Mouse (Mus musculus): ENCODE measurements at regions not wholly inside any gene's neighbourhood (a gene's known extent, or its start where the extent isn't known, plus 50 kb on each side); places are given as distances from the start of the nearest gene placed in this dataset.

- TF ChIP-seq CTCF (IDR thresholded peaks at IDR 0.05) (no peak), EP300 (IDR thresholded peaks at IDR 0.05) (no peak)
These were observed 262.5 kb downstream of the Pth2r start for GRCm38 (mm10) chr1:65544219-65544864.
